Mouse (Mus musculus): Measurements from ENCODE around the gene She. TPM values are rescaled to one million over a fixed set of nuclear protein-coding genes. Genes with fewer than 3 reads are reported as not detected.
"Not testable (repeated sequence)": the region's sequence is repeated elsewhere in the genome, so short reads cannot be mapped to it uniquely, and the experiment has no call there.

The She gene
- total RNA-seq (2014; fragmentation: Nextera tagmentation): not detected in 2 replicates
- not detected in 2 replicates for total RNA-seq (2017)

- no peak for ATAC-seq (replicated peaks; ENCODE audit: low FRiP score, low TSS enrichment, poor library complexity, severe bottlenecking)
Measured at GRCm38 (mm10) chr3:89830815-89831591, at the start of gene She. TSS of gene She (plus strand) at chr3:89831370.

DNA sequence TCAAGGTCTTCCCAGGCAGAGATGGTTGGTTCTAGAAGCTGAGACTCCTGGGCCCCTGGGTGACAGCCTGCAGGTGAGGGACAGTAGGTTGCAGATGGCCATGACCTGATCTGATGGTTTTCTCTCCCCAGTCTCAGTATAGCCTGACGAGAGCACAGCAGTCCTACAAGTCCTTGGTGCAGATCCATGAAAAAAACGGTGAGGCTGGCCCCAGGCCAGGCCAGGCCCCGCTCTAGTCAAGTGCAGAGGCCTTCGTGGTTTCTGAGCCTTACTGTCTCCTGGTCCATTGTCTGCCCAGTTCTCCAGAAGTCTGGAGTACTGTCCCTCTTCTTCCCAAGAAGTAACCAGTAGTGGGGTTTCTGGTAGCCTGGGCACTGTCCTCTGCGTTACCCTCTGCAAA is 49.5 kb upstream of the She start:
- ATAC-seq (replicated peaks; ENCODE audit: low FRiP score, low TSS enrichment, poor library complexity, severe bottlenecking): no peak

GRCm38 (mm10) chr3:89784991-89785753 is 46.0 kb upstream of the She start:
- peak; percentile 77 for ATAC-seq (replicated peaks; ENCODE audit: low FRiP score, low TSS enrichment, poor library complexity, severe bottlenecking)

- ATAC-seq (replicated peaks; ENCODE audit: low FRiP score, low TSS enrichment, poor library complexity, severe bottlenecking): no peak
Measured at GRCm38 (mm10) chr3:89786275-89786674, 44.9 kb upstream of the She start.

DNA sequence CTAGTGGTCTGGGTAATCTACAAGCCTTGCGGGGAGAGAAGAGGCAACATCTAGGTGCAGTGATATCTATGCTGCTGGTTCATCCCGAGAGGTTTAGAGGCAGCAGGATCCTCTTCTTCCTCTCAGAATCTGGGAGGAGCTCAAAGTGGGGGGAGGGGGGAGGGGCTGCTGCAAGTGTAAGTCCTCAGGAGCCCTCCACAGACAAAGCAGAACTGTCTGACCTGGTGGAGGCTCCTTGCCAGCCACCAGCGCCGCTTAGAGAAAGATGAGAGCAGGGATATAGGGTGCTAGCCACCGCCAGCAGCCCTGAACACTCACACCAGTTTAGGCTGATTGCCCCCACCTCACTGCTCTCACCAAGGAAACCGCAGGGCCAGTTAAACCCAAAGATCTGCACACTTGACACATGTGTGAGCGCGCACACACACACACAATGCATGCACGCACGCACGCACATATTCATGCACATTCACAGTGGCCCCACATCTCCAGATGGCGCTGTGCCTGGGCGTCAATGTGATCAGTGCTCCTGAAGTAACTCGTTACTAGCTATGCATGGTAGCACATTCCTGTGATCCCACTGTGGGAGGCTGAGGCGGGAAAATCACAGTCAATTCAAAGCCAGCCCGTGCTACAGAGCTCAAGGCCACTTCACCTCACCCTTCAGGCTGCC is 42.4 kb upstream of the She start:
- no peak for ATAC-seq (replicated peaks; ENCODE audit: low FRiP score, low TSS enrichment, poor library complexity, severe bottlenecking)

- ATAC-seq (replicated peaks; ENCODE audit: low FRiP score, low TSS enrichment, poor library complexity, severe bottlenecking): no peak
Measured at GRCm38 (mm10) chr3:89794616-89795015, 36.6 kb upstream of the She start.

DNA sequence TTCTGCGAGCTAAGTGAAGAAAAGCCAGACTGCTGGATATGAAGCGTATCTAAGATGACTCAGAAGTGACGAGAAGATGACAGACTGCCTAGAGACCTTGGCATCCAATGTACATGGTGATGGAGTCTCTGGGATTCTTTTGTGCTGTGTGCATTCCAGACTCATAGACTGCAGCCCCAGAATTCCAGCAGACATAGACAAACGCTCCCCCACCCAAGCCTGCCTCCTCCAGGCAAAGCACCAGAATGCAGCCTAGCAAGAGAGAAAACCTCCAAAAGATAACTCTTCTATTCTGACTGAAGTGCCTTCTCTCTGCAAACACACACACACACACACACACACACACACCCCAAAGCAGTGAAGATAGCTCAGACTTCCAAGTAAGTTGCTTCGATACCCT is 35.4 kb upstream of the She start:
- ATAC-seq (replicated peaks; ENCODE audit: low FRiP score, low TSS enrichment, poor library complexity, severe bottlenecking): no peak; the same call in 1 of the 2 replicates

DNA sequence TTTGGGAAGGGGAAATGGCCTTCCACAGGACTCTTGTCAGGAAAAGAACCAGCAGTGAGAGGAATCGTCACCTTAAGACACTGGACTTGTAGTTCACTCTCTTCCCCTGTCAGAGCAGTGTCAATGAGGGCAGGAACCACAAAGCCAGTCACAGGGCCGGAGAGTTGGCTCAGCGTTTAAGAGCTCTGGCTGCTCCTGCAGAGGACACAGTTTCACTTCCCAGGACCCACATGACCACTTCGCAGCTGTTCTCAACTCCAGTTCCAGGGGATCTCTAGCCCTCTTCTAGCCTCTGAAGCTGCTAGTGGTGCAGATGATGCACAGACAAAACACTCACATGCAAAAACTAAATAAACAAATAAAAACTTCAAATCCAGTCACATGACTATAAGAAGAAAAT is 34.8 kb upstream of the She start:
- ATAC-seq (replicated peaks; ENCODE audit: low FRiP score, low TSS enrichment, poor library complexity, severe bottlenecking): no peak

- no peak for ATAC-seq (replicated peaks; ENCODE audit: low FRiP score, low TSS enrichment, poor library complexity, severe bottlenecking)
Measured at GRCm38 (mm10) chr3:89798518-89798917, 32.7 kb upstream of the She start.

DNA sequence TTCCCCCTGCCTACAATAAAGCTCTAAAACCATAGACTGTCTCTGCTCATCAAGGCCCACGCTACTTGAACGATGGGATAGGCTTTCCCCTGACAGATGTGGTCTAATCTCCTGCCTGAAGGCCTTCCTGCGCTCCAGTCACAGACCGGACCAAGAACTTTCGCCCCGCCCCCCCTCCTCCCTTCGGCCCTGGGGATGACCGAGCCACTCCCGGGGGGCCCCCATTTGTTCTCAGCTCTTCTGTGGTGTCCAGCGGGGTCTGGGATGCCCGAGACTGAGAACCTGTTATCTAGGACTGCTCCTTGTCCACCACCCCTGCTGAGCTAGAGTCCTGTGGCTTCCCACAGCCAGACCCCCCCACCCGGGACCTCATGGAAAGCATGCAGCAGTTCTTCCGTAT is 31.7 kb upstream of the She start:
- no peak for ATAC-seq (replicated peaks; ENCODE audit: low FRiP score, low TSS enrichment, poor library complexity, severe bottlenecking)

DNA sequence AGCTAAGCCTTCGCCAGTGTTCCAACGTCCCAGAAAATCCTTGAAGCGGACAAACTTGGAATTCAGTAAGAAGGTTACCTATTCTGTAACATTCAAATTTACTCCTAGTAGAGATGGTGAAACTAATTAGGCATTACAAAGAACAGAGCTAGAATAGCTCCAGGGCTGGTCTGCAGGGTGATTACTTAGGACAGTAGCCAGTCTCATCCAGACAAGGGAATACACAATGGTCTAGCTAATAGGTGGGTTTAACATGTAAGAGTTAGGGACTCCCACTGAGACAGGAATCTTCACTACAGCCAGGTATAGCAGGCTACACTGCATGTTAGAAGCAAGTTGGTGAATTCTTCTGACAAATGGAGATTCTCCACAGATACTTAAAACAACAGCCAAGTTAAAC is 31.1 kb upstream of the She start:
- ATAC-seq (replicated peaks; ENCODE audit: low FRiP score, low TSS enrichment, poor library complexity, severe bottlenecking): not testable (repeated sequence)

DNA sequence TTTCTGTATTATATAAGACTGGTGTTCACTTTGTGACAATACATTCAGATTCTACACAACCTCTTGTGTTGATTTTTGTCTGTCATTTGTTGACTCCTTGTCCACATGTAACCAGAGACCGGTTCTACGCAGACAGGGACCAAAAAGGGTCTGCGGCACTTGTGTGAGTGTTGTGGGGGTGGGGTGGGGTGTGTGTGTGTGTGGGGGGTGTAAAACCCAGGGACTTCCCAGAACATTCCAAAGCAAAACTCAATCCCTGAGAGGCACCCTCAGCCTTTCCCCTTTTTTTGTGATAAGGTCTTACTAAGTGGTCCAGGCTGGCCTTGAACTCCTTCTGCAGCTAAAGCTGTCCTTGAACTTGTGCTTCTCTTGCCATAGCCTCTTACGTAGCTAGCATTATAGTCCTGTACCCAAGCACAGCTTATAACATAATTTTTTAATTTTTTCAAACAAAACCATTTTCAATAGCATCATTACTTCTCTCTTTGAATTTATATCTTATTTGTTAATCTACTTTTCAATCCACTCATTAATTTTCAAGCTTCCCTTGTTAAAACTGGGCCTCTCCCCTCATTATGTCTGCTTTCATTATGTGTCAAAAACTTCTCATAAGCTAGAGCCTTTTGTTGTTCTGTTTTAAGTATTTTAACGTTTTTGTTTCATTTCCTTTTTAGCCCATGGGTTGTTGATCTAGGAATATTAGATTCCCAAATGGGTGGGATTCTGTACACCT is 30.2 kb upstream of the She start:
- no peak for ATAC-seq (replicated peaks; ENCODE audit: low FRiP score, low TSS enrichment, poor library complexity, severe bottlenecking)

DNA sequence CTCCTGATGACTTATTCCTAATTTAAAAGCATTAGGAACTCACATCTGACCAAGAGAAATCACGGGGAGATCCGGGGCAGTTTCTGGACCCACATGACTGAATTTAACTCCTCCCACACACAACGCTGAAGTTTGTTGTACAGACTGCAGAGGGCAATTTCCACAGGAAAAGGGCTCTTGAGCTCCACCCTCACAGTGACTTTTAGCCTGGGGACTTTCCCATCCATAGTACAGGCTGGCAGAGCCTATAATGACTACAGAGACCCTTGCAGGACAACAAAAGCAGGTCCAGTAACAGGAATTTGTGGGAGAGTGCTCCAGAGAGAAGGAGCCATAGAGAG is 29.7 kb upstream of the She start:
- ATAC-seq (replicated peaks; ENCODE audit: low FRiP score, low TSS enrichment, poor library complexity, severe bottlenecking): 0 out of 2 replicates have a peak, but pooled peaks have one; percentile 41

DNA sequence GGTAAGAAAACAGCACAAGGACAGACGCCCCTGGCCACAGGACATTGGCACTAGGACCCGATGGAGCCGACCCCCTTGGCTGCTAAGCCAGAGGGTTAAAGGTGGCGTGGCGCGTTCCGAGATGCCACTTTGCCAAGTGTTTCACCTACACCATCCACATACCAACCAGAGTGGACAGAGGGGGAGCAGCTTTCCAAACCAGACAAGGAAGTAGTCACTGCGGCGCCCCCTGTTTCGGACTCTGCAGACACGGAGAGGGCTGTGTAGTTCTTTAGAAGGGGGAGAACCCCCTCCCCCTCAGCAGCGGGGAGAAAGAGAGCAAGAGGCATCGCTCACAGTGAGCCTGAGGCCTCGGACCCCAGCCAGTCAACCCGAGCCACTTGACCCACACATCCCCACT is 28.3 kb upstream of the She start:
- ATAC-seq (replicated peaks; ENCODE audit: low FRiP score, low TSS enrichment, poor library complexity, severe bottlenecking): no peak

DNA sequence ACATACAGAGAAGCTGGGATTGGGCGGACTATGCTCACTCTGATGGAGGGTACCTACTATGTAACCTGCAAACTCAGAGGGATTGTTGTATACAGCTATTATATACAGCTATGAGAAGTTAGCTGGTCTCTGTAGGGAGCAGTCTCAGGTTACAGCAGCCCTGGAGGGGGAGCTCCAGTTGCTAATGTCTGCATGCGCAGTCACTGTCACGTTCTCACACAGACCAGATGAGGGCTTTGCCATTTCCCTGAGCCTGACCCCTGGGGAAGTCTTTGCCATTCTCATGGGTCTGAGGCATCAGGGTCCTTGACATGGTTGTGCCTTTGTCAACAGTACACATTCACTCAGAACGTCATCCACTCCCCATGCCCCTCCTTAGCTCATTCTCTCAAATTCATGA is 26.0 kb upstream of the She start:
- no peak for ATAC-seq (replicated peaks; ENCODE audit: low FRiP score, low TSS enrichment, poor library complexity, severe bottlenecking)

- no peak for ATAC-seq (replicated peaks; ENCODE audit: low FRiP score, low TSS enrichment, poor library complexity, severe bottlenecking)
Measured at GRCm38 (mm10) chr3:89806751-89807150, 24.4 kb upstream of the She start.

- ATAC-seq (replicated peaks; ENCODE audit: low FRiP score, low TSS enrichment, poor library complexity, severe bottlenecking): no peak
Measured at GRCm38 (mm10) chr3:89807171-89807570, 24.0 kb upstream of the She start.

- ATAC-seq (replicated peaks; ENCODE audit: low FRiP score, low TSS enrichment, poor library complexity, severe bottlenecking): peak; percentile 67
Measured at GRCm38 (mm10) chr3:89807881-89808280, 23.3 kb upstream of the She start.

GRCm38 (mm10) chr3:89808638-89809037 is 22.5 kb upstream of the She start:
- peak; percentile 96 for ATAC-seq (replicated peaks; ENCODE audit: low FRiP score, low TSS enrichment, poor library complexity, severe bottlenecking)

GRCm38 (mm10) chr3:89810841-89811240 is 20.3 kb upstream of the She start:
- no peak for ATAC-seq (replicated peaks; ENCODE audit: low FRiP score, low TSS enrichment, poor library complexity, severe bottlenecking)

Data from megakaryocyte-erythroid progenitor cell, adult 5-6 weeks (primary cell).